Mouse (Mus musculus) brain, embryonic 14.5 days (tissue): ENCODE measurements at regions not wholly inside any gene's neighbourhood (a gene's known extent, or its start where the extent isn't known, plus 50 kb on each side); places are given as distances from the start of the nearest gene placed in this dataset.

ENCODE experiments used
- DNase-seq: peaks from one replicate; pipeline ENCODE4 v3.0.0-alpha.2; 2011; ENCODE audit warnings: low read depth
- CTCF ChIP-seq: fragments of 200-500 bp; IDR thresholded peaks from 2 replicates; pipeline ENCODE4 v1.5.1; 2012; ENCODE audit warnings: inconsistent platforms, mild to moderate bottlenecking, moderate library complexity, borderline replicate concordance; ENCODE audit not compliant: insufficient read depth, insufficient read length; ENCODE audit errors: extremely low read depth
- POLR2A ChIP-seq: fragments of 200-500 bp; IDR thresholded peaks from 2 replicates; pipeline ENCODE4 v1.6.1; 2012; ENCODE audit warnings: mild to moderate bottlenecking, inconsistent platforms, borderline replicate concordance; ENCODE audit not compliant: poor library complexity, insufficient read depth, insufficient read length, severe bottlenecking; ENCODE audit errors: extremely low read depth

- DNase-seq = no peak
- TF ChIP-seq POLR2A = no peak
Observed at GRCm38 (mm10) chr6:93168526-93168925, 225.2 kb upstream of the Adamts9 start.

GRCm38 (mm10) chr6:93167281-93167680 lies 224.0 kb upstream of the Adamts9 start:
- no peak for DNase-seq
- TF ChIP-seq CTCF = no peak
- TF ChIP-seq POLR2A = no peak

- DNase-seq = no peak
- TF ChIP-seq POLR2A = no peak
Observed at GRCm38 (mm10) chr6:93165942-93166341, 222.7 kb upstream of the Adamts9 start.

GRCm38 (mm10) chr6:93152431-93153208 lies 209.3 kb upstream of the Adamts9 start:
- no peak for TF ChIP-seq POLR2A
- no peak for TF ChIP-seq CTCF
- peak; percentile 50 for DNase-seq

- no peak for TF ChIP-seq CTCF
- no peak for TF ChIP-seq POLR2A
- DNase-seq = no peak
Observed at GRCm38 (mm10) chr6:93150531-93150930, 207.2 kb upstream of the Adamts9 start.

- DNase-seq = no peak
- TF ChIP-seq CTCF (no peak), POLR2A (no peak)
Observed at GRCm38 (mm10) chr6:93149956-93150355, 206.7 kb upstream of the Adamts9 start.

GRCm38 (mm10) chr6:93140331-93140731 lies 197.0 kb upstream of the Adamts9 start:
- peak; percentile 52 for DNase-seq
- TF ChIP-seq POLR2A (no peak), CTCF (no peak)

- TF ChIP-seq CTCF (no peak), POLR2A (no peak)
- no peak for DNase-seq
Observed at GRCm38 (mm10) chr6:93133940-93134339, 190.6 kb upstream of the Adamts9 start.

- peak; percentile 60 for DNase-seq
- no peak for TF ChIP-seq POLR2A
Observed at GRCm38 (mm10) chr6:93130946-93131685, 187.8 kb upstream of the Adamts9 start.

- DNase-seq = no peak
- TF ChIP-seq CTCF (no peak), POLR2A (no peak)
Observed at GRCm38 (mm10) chr6:93119482-93119881, 176.2 kb upstream of the Adamts9 start.

- TF ChIP-seq CTCF (no peak), POLR2A (no peak)
- DNase-seq = no peak
Observed at GRCm38 (mm10) chr6:93113361-93113760, 170.1 kb upstream of the Adamts9 start.
